Mouse (Mus musculus) B cell, adult 62 days (primary cell): ENCODE results near the gene 1700015G11Rik. TPM values are rescaled to one million over a fixed set of nuclear protein-coding genes. Genes with fewer than 3 reads are reported as not detected.

Source experiments
- total RNA-seq: library from RNA; stranded (reverse); gene quantifications from 4 replicates; pipeline ENCODE4 v1.2.4, GENCODE M21; 2023

The 1700015G11Rik gene
- not detected in 4 replicates for total RNA-seq

GRCm38 (mm10) chr7:52015628-52016027 lies at the start of gene 1700015G11Rik:
1700015G11Rik (minus strand) TSS chr7:52015728.

GRCm38 (mm10) chr7:52005511-52006295 lies 9.8 kb downstream of the 1700015G11Rik start, which contains the start of gene Svip:
Svip (minus strand) TSS chr7:52006018.

Other genes starting within 250 kb of the 1700015G11Rik start
- gene Gas2, start 153.7 kb downstream of the 1700015G11Rik start, total RNA-seq = 3.4 to 6.7 TPM (median 4.8 TPM) in 4 replicates
- 3.2 to 5.4 TPM (median 3.8 TPM) in 4 replicates for gene Fancf, start 153.5 kb downstream of the 1700015G11Rik start, total RNA-seq
- gene Svip, start 9.7 kb downstream of the 1700015G11Rik start, total RNA-seq = 0.49 to 3.2 TPM (median 1.0 TPM) in 4 replicates